Mouse (Mus musculus) G1E (cell line): ENCODE results near the gene Gse1. TPM values are rescaled to one million over a fixed set of nuclear protein-coding genes. Genes with fewer than 3 reads are reported as not detected.

Experiments used
- ATAC-seq: 2 replicates; pipeline ENCODE4 v1.8.0; 2016; ENCODE audit warnings: mild to moderate bottlenecking; ENCODE audit not compliant: insufficient number of reproducible peaks, poor library complexity, low FRiP score, severe bottlenecking; ENCODE audit errors: extremely low read depth
- DNase-seq: peaks from one replicate; pipeline ENCODE4 v3.0.0; 2012; ENCODE audit warnings: low spot score
- H3K27me3 ChIP-seq: 2 replicates; pipeline ENCODE4 v1.6.1; 2012; ENCODE audit warnings: mild to moderate bottlenecking, low read length, inconsistent platforms; ENCODE audit not compliant: insufficient read depth
- H3K36me3 ChIP-seq: replicated peaks from 2 replicates; pipeline ENCODE3; 2012; ENCODE audit warnings: mild to moderate bottlenecking, inconsistent platforms
- H3K4me1 ChIP-seq: 2 replicates; pipeline ENCODE4 v1.6.1; 2012; ENCODE audit warnings: low read depth, low read length, inconsistent platforms, mixed read lengths; ENCODE audit not compliant: insufficient read depth
- H3K4me3 ChIP-seq: 2 replicates; pipeline ENCODE4 v1.5.1; 2012; ENCODE audit warnings: low read depth, mild to moderate bottlenecking, inconsistent platforms, low read length, moderate library complexity, mixed read lengths
- H3K9me3 ChIP-seq: replicated peaks from 2 replicates; pipeline ENCODE4 v1.6.1; 2012; ENCODE audit warnings: inconsistent platforms
- CTCF ChIP-seq: IDR thresholded peaks from 2 replicates; pipeline ENCODE4 v1.5.1; 2012; ENCODE audit warnings: low read depth, low read length, inconsistent platforms, mixed read lengths
- GATA1 ChIP-seq: IDR thresholded peaks from 2 replicates; pipeline ENCODE4 v1.6.1; 2012; ENCODE audit warnings: borderline replicate concordance, low read length, inconsistent platforms, mixed read lengths
- GATA2 ChIP-seq: IDR thresholded peaks from 2 replicates; pipeline ENCODE4 v1.6.1; 2012; ENCODE audit warnings: low read depth, low read length, inconsistent platforms, borderline replicate concordance
- POLR2AphosphoS5 ChIP-seq: IDR thresholded peaks from 2 replicates; pipeline ENCODE4 v1.6.1; 2012; ENCODE audit warnings: low read depth, low read length, inconsistent platforms; ENCODE audit not compliant: insufficient replicate concordance
- TAL1 ChIP-seq: conservative IDR thresholded peaks from 2 replicates; pipeline ENCODE4 v1.6.1; 2012; ENCODE audit warnings: low read depth, low read length, inconsistent platforms, mixed read lengths
- polyA plus RNA-seq: library from polyadenylated mRNA; stranded (reverse); fragments of >175 nt; gene quantifications from 2 replicates; pipeline ENCODE4 v1.2.3, GENCODE M21; 2012
- total RNA-seq, 2 experiments: library from RNA; stranded (forward) in 1 of 2; stranded (reverse) in 1 of 2; fragments of 200-1000 nt in 1 of 2; fragments of >200 nt in 1 of 2; fragmentation: Nextera tagmentation in 1 of 2; gene quantifications; 2 replicates each; pipeline ENCODE4 v1.2.3; 2014 to 2017

The Gse1 gene
- total and polyA plus RNA-seq, 3 experiments = 6.3 to 106 (median 48.4) TPM

DNA sequence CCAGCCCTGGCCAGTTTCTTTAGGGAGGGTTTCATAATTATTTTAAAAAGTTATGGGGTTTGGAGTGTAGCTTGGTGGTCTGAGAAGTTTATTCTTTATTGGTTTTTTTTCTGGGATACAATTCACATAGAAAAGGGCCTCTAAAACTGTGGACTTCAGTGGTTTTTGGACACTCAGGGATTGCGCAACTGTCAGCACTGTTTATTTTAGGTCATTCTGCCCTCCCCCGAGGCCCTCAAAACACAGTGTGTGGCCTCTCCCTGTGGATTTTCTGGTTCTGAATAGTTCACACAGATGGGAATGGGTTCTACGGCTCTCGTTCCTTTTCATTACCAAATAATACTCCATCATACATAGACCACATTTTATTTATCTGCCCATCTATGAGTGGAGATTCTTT, 15.0 kb downstream of the Gse1 start:
- Histone ChIP-seq H3K27me3 (peaks cover 2% of the 10 kb centered on the region; the same call in 1 of the 2 replicates), H3K4me3 (no peak overlapping the region), H3K9me3 (0 out of 2 replicates have a peak, but pooled peaks cover 3% of the 10 kb centered on the region), H3K4me1 (no peaks in the 10 kb centered on the region), H3K36me3 (no peaks in the 10 kb centered on the region)
- ATAC-seq (no peak), DNase-seq (no peak)
- no peak for TF ChIP-seq TAL1
- TF ChIP-seq CTCF = no peak
- TF ChIP-seq POLR2AphosphoS5 = no peak
- no peak for TF ChIP-seq GATA2
- TF ChIP-seq GATA1 = no peak

DNA sequence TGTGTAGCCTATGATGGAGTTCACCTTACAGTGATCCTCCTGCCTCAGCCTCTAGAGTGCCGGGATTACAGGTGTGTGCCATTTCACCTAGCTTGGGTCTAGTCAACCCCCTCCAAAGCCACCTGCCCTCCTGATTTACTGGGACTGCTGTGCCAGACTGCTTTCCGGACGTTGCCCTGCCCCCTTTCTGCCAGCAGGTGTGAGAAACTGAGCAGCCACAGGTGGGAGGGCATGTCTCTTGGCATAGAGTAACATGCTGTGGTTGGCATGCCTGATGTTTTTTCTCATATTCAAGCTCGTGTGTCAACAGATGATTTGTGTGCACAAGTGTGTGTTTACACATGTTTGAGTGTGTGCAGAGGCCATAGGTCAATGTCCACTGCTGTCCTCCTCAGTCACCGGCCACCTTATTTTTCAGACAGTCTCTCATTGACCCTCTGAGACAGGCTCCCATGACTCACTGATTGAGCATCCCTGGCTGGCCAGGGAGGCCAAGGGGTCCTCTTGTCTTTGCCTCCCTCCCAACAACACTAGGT, 15.7 kb downstream of the Gse1 start:
- ATAC-seq (no peak), DNase-seq (no peak)
- no peak for TF ChIP-seq POLR2AphosphoS5
- no peak for TF ChIP-seq TAL1
- TF ChIP-seq GATA2 = no peak
- no peak for TF ChIP-seq CTCF
- TF ChIP-seq GATA1 = no peak

DNA sequence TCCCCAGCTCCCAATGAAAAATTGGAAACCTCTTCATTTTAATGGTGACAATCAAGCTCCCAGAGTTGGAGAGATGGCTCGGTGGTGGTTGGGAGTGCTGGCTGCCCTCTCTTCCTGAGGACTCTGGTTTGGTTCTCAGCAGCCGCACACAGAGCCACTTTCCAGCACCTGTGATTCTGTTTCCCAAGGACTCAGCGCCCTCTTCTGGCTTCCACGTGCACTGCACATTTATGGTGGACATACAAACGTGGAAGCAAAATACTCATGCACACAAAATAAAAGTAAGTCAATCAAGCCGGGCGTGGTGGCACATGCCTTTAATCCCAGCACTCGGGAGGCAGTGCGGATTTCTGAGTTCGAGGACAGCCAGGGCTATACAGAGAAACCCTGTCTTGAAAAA, 16.3 kb downstream of the Gse1 start:
- no peak overlapping the region for H3K4me3 ChIP-seq
- no peaks in the 10 kb centered on the region for H3K27me3 ChIP-seq
- no peaks in the 10 kb centered on the region for H3K4me1 ChIP-seq
- H3K36me3 ChIP-seq = no peaks in the 10 kb centered on the region
- TF ChIP-seq TAL1 = no peak
- no peak for TF ChIP-seq GATA2
- no peak for TF ChIP-seq CTCF
- TF ChIP-seq POLR2AphosphoS5 = no peak
- TF ChIP-seq GATA1 = no peak
- no peaks in the 10 kb centered on the region for H3K9me3 ChIP-seq
- no peak for DNase-seq
- no peak for ATAC-seq

More for the DNA sequence above, 15.7 kb downstream of the Gse1 start:
- H3K36me3 ChIP-seq = no peaks in the 10 kb centered on the region
- no peak overlapping the region for H3K4me3 ChIP-seq
- H3K4me1 ChIP-seq = no peaks in the 10 kb centered on the region
- peaks cover 2% of the 10 kb centered on the region; the same call in 1 of the 2 replicates for H3K27me3 ChIP-seq
- no peaks in the 10 kb centered on the region for H3K9me3 ChIP-seq

DNA sequence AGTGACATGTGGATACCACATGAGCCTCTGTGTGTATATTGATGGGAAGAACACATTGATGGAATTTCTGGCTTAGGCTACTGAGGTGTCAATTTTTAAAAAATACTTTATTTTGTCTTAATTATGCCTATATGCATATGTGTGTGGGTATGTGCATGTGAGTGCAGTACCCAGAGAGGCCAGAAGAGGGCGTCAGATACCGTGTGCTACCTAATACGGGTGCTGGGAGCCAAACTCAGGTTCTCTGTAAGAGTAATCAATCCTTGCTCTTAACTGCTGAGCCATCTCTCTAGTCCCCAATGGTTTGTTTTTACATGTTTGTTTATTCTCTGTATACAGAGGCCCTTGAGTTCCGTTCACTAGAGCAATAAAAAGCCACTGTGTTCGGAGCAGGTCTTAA, 19.4 kb downstream of the Gse1 start:
- Histone ChIP-seq H3K36me3 (no peaks in the 10 kb centered on the region), H3K4me3 (no peak overlapping the region), H3K9me3 (no peaks in the 10 kb centered on the region), H3K4me1 (no peaks in the 10 kb centered on the region), H3K27me3 (peaks cover 5% of the 10 kb centered on the region; the same call in 1 of the 2 replicates)
- ATAC-seq (no peak), DNase-seq (no peak)
- TF ChIP-seq CTCF (0 out of 2 replicates have a peak, but pooled peaks have one; percentile 3), GATA2 (no peak), POLR2AphosphoS5 (no peak)

DNA sequence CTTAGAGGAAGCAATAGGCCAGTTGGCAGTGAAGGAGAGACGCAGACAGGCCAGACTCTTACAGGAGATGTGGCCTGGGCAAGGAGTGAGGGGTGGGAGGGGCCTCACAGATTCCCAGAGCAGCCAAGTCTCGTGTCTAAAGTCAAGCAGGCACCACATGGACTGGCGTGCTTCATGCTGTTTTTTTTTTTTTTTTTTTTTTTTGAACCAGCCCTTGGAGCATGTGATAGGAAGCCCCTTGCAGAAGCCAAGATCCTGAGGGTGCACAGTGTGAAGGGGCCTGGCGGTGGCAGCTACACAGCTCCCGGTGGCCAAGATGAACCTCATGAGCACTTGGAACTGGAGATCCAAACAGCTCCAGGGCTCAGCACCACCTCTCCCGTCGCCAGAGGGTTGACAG, 19.8 kb downstream of the Gse1 start:
- Histone ChIP-seq H3K9me3 (no peaks in the 10 kb centered on the region), H3K27me3 (peaks cover 5% of the 10 kb centered on the region; the same call in 1 of the 2 replicates), H3K36me3 (no peaks in the 10 kb centered on the region), H3K4me1 (no peaks in the 10 kb centered on the region), H3K4me3 (no peak overlapping the region)
- TF ChIP-seq TAL1 = no peak
- no peak for TF ChIP-seq GATA1
- no peak for TF ChIP-seq GATA2
- no peak for TF ChIP-seq POLR2AphosphoS5
- TF ChIP-seq CTCF = no peak
- DNase-seq (no peak), ATAC-seq (no peak)

DNA sequence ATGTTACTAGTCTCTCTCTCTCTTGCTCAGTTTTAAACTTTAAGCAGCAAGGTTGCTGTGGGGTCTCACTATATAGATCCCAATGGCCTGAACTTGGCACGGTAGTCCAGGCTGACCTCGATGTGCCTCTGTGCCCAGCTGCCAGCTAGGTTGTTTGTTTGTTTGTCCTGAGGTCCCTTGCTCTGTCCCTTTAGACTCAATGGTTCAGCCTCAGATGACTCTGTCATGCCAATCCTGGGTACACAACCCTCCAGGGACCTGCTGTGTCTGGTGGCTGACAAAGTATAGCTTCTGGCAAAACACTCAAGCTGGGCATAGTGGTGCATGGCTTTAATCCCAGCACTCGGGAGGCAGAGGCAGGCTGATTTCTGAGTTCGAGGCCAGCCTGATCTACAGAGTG, 20.2 kb downstream of the Gse1 start:
- H3K4me3 ChIP-seq = no peak overlapping the region
- H3K36me3 ChIP-seq = no peaks in the 10 kb centered on the region
- ATAC-seq = no peak
- TF ChIP-seq GATA2 (no peak), TAL1 (no peak), POLR2AphosphoS5 (no peak), GATA1 (no peak), CTCF (no peak)
- peaks cover 5% of the 10 kb centered on the region; the same call in 1 of the 2 replicates for H3K27me3 ChIP-seq
- H3K9me3 ChIP-seq = no peaks in the 10 kb centered on the region
- DNase-seq = no peak
- H3K4me1 ChIP-seq = no peaks in the 10 kb centered on the region
